Mouse (Mus musculus) mature B cell (primary cell): ENCODE measurements around the gene Elovl5.

ENCODE experiments used
- in situ Hi-C: fragments of 300-500 bp; cut with MboI; formaldehyde crosslinking; loops from 2 replicates; pipeline ENCODE4 v1.14.3; 2019

Gene Elovl5

DNA sequence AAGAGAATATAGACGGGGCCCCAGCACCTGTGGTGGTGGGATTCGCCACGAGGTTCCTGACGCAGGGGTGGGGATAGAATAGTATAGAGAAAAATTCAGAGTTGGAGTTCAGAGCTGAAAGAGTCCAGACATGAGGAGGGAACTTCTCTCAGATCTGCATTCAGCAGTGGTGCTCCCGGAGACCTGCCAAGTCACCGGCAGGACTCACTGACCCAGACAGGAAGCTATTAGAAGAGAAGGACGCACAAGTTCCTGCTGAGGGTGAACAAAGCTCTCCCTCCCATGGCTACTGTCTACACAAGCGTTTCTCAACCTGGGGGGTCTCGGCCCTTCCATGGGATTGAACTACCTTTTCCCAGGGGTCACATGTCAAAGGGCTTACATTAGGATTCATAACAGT is 78.1 kb downstream of the Elovl5 start:
- in situ Hi-C loops: no loop called here

DNA sequence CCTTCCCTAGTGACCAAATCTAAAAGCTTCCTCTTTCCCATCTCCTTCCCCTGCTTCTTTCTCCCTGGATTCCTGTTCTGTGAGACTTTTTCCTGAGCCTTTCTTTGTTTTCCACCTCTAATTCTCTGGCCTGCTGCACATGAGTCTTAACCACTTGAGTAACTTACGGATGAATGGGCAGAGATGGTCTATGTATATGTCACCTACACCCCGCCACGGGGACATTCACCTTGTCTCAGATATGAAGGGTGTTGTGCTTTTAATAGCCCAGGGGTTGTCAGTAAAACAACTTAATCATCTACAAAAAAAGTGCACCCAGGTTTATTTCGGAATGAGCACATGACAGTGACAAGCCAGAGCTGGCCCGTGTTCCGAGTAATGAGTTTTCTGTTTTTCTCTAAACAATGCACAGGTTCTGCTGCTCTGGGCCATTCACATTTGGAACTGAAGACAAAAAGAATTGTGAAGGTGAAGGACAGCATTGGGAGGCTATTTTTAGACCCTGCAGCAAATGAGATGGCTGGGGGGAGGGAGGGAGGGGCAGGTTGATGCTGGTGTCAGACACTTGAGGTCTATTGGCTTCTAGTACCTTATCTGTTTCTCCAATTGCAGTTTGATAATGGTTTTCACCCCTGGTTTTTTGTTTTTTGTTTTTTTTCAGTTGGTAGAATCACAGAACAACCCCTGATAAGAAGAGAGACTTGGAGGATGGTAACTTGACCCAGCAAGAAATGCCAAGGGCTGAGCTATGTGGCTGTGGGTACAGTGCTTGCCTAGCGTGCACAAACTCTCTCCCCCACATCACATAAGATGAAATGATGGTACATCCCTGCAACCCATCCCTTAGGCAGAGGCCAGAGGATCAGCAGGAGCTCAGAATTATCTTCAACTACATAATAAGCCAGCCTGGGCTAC is 83.7 kb downstream of the Elovl5 start:
- in situ Hi-C loops: loop anchor here (25.0 kb wide), 1 partner anchor 389 kb away; no protein-coding TSS in a partner anchor

GRCm38 (mm10) chr9:78003278-78003677 is 86.1 kb downstream of the Elovl5 start:
- in situ Hi-C loops: loop anchor here (25.0 kb wide), 1 partner anchor 391 kb away; no protein-coding TSS in a partner anchor

- in situ Hi-C loops: loop anchor here (25.0 kb wide), 1 partner anchor 393 kb away; no protein-coding TSS in a partner anchor
These were observed 88.3 kb downstream of the Elovl5 start for GRCm38 (mm10) chr9:78005481-78005880.

DNA sequence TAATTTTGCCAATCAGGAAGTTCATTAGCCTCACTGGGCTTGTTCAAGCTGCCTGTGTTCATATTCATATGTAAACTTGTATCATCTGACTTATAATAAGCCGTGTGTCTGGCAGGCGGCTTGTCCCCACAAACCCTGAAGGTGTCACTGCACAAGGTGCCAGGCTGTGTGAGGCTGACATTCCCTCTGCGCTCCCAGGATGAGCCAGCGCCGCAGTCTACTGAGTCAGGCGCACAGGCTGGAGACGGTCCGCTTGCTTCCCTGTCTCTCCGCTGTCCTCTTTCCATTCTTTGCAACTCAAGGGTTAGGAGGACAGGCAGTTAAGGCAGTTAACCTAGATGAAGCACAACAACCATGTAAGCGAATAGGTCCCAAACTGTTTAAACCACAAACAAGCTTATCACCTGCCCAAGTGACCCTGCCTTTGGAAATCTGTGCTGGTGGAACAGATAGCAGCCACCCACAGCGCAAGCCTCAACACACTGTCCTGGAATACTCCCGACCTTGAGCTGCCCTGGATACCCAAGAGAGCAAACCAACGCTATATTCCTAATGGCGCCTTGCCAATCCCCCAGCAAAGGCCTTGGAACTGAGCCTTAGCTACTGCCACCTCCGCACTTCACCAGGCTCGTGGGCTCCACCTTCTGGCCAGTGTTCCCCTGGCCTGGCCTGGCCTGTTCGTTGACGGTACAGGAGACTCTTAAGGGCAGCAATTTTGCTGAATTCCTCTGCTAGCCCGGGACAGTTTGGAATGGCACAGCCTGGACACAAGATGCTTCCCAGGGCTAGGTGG is 89.2 kb downstream of the Elovl5 start:
- in situ Hi-C loops: loop anchor here (25.0 kb wide), 1 partner anchor 394 kb away; no protein-coding TSS in a partner anchor

GRCm38 (mm10) chr9:78009382-78009781 is 92.2 kb downstream of the Elovl5 start:
- in situ Hi-C loops: loop anchor here (25.0 kb wide), 1 partner anchor 397 kb away; no protein-coding TSS in a partner anchor

DNA sequence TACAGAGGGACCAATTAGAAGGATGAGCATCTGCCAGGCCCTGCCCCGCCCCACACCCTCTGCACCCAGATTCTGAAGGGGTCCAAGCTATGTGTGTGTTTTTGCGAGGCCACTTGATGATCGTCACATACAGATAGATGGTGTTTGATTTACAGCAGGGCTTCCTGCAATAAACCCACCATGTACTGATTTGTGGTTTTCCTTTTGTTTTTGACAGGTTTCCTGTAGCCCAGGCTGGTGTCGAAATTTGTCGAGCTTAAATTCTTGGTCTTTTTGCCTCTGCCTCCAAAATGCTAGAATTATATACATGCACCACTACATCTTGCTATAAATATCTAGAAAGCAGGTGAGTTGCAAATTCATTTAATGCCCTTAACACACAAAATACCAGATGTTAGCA is 93.0 kb downstream of the Elovl5 start:
- in situ Hi-C loops: loop anchor here (5.0 to 25.0 kb wide), 2 partner anchors 203 to 398 kb away; no protein-coding TSS in a partner anchor

DNA sequence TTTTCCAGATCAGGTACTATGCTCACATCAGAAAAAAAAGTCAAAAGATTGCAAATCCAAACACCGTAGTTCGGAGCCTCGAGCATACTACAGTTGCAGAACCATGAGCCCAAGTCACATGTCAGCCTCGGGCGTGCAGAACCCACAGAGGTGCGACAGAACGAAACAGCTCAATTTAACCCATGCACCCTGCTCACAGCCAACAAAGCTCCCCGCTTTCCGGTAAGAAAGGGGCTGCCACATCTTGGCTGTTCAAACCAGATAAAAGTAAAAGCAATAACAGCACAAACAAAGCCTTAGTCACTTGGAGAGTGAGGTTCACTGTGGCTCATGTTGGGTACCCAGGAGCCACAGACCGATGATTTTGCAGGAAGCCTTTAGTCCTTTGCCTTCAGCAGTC is 93.5 kb downstream of the Elovl5 start:
- in situ Hi-C loops: loop anchor here (5.0 to 25.0 kb wide), 2 partner anchors 203 to 398 kb away; no protein-coding TSS in a partner anchor

- in situ Hi-C loops: loop anchor here (5.0 to 25.0 kb wide), 2 partner anchors 205 to 400 kb away; no protein-coding TSS in a partner anchor
These were observed 94.9 kb downstream of the Elovl5 start for GRCm38 (mm10) chr9:78012066-78012465.

DNA sequence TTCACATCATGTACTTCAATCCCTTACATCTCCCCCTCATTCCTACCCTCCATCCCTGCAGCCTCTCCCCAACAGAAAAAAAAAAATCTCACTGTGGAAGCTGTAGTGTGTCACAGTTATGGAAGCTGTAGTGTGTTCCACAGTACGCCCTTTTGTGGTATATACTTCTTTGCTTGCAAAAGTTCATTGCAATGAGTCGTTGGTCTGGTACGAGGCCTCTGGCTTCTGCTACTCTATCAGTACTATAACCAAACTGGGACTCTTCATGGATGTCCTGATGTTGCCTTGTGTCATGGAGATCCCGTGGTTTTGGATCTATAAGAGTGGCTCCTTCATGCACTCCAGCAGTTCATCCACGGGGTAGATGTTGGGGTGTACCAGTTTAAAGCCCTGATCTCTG is 95.5 kb downstream of the Elovl5 start:
- in situ Hi-C loops: loop anchor here (5.0 to 25.0 kb wide), 2 partner anchors 205 to 400 kb away; no protein-coding TSS in a partner anchor

DNA sequence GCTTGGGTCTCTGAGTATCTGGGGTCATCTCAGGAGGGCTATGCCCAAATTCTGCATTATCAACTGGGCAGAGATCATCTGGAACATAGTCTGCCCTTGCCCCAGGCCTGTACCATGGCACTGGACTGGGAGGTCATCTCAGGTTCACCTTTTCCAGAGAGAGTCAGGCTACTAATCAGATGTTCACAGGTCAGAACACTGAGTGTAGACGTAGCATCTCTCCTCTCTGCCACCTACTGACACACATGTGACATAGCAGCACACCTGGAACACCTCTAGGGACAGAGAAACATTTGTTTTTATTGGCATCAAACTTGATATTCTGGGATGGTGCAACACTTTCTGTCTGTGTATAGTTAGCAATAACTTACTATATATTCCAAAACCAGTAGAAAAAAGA is 96.6 kb downstream of the Elovl5 start:
- in situ Hi-C loops: loop anchor here (5.0 to 25.0 kb wide), 2 partner anchors 207 to 402 kb away; no protein-coding TSS in a partner anchor

DNA sequence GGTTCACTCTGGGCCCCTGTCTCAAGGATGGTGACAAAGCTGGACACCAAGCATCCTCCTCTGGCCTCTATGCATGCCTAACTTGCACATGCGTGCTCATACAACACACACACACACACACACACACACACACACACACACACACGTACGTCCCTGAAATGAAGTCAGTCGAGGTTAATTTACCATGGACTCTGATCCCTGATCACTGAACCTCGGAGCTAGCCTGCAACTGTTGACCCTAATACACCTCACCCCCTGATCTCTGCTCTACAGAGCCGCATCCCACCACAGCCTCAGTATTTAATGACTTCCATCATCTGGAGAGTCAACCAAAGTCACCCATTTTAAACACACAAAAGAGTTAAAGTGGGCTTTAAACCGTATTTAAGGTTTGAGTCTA is 98.7 kb downstream of the Elovl5 start:
- in situ Hi-C loops: loop anchor here (25.0 kb wide), 1 partner anchor 404 kb away; no protein-coding TSS in a partner anchor

DNA sequence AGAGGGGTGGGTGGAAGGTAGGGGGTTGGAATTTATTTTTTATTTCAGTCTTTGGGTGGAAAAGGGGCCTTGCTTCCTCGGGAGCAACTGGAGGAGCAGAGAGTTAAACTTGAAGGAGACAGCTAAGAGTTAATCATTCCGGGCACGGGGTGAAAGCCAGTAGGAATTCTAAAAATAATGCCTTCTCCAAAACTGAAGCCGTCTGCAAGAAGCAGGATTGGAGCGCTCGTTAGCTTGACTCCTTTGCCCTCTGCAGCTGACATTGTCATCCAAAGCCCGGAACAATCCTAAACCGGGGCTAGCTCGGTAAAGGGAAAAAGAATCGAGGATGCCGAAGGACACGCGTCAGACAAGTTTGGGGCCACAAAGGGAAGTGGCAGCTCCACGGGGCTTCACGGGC is 99.1 kb downstream of the Elovl5 start:
- in situ Hi-C loops: loop anchor here (25.0 kb wide), 1 partner anchor 404 kb away; no protein-coding TSS in a partner anchor

GRCm38 (mm10) chr9:78021256-78021655 is 104.1 kb downstream of the Elovl5 start:
- in situ Hi-C loops: loop anchor here (25.0 kb wide), 1 partner anchor 409 kb away; no protein-coding TSS in a partner anchor

DNA sequence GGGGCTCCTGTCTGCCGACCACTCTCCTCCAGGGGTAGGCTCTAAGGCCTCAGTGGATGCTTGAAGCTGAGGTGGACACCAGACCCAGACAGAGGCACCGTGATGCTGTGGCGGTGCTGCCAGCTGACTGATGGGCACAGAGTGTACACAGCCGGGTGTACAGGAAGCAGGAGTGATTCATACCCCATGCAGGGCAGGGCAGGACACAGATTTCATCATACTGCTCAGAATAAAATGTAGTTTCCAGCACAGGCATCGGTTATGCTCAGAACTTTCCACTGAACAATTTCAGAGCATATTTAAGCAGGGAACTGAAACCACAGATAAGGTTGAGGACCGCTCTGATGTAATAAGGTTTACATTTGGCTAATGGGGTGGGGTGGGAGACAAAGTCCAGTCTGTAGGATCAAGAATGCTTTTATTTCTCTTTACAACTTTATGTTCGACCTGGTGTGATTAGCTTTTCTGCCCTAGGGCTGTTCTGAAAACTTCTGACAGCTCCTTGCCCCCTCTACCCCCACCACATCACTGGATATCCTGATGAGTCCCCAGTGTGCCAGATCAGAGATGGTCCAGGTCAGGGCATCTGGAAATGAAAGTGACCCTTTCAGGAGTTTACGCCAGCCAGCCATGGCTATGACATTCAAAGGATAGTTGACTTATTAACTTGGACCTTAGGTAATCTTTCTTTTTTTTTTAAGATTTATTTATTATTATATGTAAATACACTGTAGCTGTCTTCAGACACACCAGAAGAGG is 105.2 kb downstream of the Elovl5 start:
- in situ Hi-C loops: loop anchor here (25.0 kb wide), 1 partner anchor 410 kb away; no protein-coding TSS in a partner anchor

DNA sequence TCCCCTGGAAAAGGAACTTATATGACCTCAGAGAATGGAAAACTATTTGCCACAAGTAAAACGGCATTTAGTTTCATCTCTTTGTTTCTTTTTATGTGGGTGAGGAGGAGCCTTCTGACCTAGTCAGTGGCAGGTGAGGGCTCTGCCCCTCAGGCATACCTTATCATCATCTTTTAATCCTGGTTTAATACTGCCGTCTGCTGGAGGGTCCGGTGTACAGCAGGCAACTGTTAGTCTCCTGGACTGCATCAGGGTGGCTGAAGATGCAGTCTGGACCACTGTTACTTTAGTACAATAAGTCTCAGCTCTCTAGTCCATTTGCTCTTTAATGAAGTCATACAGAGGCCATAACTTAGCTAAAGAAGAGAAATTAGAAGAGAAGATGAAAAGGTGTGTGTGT is 107.7 kb downstream of the Elovl5 start:
- in situ Hi-C loops: loop anchor here (25.0 kb wide), 1 partner anchor 413 kb away; no protein-coding TSS in a partner anchor

DNA sequence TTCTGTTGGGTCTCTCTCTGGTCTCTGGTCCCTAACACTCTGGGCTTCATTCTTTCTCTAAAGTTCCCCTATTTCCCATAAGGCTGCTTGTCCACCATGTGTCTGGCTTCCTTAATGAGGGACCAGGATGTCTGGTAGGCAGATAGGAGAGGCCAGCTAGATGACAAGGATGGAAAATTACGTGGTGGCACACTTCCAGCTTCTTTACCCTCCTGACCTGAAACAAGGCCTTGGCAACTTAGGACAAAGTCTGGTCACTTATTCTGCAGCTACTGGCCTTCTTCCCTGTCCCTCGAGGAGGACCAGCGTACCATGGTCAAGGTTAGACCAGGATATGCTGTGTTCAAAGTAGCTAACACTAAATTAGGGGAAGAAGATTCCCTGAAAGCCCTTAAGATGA is 109.9 kb downstream of the Elovl5 start:
- in situ Hi-C loops: no loop called here

DNA sequence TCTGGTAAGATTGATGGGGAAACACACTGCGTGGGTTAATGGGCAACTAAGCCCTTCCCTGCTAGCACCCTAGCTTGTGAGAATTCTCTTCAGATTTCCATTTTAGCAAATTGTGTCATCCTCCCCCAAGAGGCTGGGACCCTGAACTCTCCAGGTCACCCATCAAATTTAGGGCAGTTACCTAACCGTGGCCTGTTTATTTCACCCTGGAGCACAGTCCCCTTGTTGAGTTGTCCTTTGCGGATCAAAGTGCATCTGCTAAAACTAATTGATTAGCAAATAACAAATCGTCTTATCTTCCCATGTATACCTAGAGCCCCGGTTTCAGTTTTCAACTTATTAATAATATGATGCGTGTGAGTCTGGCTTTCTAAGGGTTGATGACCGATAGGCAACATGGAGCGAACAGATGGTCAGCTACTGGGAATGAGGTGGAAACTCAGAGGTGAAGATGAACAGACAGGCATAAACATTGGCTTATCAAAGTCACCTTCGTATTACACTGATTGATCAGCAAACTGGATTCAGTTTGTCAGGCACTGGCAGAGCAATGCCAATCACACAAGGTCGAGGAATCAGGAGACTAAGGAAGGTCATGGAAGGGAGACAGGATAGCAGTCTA is 113.8 kb downstream of the Elovl5 start:
- in situ Hi-C loops: no loop called here

- in situ Hi-C loops: no loop called here
These were observed 115.8 kb downstream of the Elovl5 start for GRCm38 (mm10) chr9:78032930-78033329.
